Mouse (Mus musculus) kidney, adult 8-10 months (tissue): ENCODE measurements at regions not wholly inside any gene's neighbourhood (a gene's known extent, or its start where the extent isn't known, plus 50 kb on each side); places are given as distances from the start of the nearest gene placed in this dataset.

Source experiments
- DNase-seq, 2 experiments: peaks; one replicate each; pipeline ENCODE4 v3.0.0; 2022

DNA sequence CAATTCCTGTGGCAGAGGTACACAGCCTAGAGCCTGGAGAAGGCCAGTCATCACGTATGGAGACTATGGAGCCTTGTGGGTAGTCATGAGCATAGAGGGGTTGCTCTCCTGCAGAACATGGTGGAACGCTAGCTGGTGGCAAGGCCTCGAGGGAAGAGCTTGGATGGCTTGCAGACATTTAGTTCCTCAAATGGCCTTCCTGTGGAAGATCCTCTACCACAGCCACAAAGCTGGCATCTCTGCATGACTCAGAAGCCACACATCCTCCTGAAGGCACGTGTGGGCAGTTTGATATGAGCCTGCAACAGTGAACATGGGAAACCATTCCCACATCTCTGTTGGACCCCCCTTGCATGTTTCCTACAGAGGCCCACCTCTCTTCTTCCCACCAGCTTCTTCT lies 547.9 kb upstream of the Lrrc6 start:
- no peak for DNase-seq

GRCm38 (mm10) chr15:67048148-67048547 lies 547.4 kb upstream of the Lrrc6 start:
- no peak for DNase-seq

GRCm38 (mm10) chr15:67045920-67046804 lies 545.5 kb upstream of the Lrrc6 start:
- DNase-seq = peak; percentile 64 to 67

DNA sequence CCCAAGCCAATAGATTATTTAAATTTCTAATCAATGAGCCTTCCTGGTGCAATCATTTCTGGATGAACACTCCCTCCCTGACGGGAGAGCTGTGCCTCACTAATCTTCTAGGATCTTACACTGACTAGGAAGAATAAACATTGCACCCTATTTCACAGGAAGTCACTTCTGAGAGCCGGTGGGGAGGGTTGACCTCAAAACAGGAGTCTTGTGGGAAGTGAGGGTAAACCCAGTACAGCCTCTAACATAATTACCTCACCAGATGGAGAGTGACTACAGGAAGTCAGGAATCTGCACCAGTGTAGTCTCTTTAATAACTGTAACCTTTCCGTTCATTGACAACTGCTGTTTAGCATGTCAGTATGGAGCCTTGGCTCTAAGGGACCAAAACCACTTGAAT lies 544.6 kb upstream of the Lrrc6 start:
- DNase-seq = no peak

- DNase-seq = no peak
Observed at GRCm38 (mm10) chr15:67044806-67045205, 544.1 kb upstream of the Lrrc6 start.

GRCm38 (mm10) chr15:67042131-67042530 lies 541.4 kb upstream of the Lrrc6 start:
- DNase-seq = peak in 1 of 2 experiments; percentile 54

GRCm38 (mm10) chr15:67040229-67040628 lies 539.5 kb upstream of the Lrrc6 start:
- DNase-seq = no peak

GRCm38 (mm10) chr15:67039421-67039907 lies 538.8 kb upstream of the Lrrc6 start:
- DNase-seq = peak; percentile 80 to 85

GRCm38 (mm10) chr15:67037647-67038046 lies 536.9 kb upstream of the Lrrc6 start:
- DNase-seq = no peak

- DNase-seq = no peak
Observed at GRCm38 (mm10) chr15:67036341-67036740, 535.6 kb upstream of the Lrrc6 start.

DNA sequence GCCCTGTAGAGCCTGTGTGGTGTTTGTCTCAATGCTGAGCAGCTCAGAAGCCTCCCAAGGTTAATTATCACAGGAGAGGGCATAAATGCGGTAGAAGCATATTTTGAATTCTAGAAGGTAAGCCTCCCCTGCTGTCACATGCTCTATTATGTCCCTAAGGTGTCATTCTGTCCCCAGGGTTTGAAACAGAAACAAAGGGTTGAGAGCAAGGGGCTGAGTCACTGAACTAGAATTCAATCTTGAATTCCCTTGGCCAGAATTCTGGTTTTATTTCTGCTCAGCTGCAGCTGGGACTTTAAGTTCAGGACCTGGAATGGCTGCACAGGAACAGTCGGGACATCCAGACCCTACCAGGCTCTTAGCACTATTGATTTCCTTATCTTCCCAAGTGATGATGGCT lies 533.2 kb upstream of the Lrrc6 start:
- no peak for DNase-seq

DNA sequence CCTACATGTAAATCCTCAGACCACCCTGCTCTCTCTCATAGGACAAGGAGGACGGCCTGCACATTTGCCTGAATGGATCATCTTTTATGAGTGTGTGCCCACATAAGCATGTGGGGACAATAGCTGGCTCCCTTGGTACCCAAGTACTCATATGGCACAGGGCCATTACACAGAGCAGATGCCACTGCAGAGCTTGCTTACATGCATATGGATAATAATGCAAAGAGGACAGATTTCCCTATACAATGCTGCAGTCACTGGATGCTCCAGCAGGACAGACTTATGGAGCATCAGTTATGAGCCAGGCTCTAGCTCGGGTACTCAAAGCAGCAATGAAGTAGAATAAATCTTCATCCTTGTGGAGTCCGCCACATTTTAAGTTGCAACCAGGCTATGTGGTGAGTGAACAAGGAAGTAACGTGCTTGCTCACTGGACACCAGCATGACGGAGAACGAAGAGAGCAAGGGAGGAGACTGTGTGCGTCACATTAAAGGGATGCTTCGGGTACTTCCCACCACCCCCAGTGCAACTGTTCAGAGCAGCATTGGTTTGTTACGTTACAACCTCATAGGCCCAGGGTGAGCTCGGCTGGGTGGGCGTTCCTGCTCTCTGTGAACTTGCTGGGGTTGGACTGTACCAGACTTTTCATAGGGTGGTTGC lies 531.3 kb upstream of the Lrrc6 start:
- DNase-seq = no peak

DNA sequence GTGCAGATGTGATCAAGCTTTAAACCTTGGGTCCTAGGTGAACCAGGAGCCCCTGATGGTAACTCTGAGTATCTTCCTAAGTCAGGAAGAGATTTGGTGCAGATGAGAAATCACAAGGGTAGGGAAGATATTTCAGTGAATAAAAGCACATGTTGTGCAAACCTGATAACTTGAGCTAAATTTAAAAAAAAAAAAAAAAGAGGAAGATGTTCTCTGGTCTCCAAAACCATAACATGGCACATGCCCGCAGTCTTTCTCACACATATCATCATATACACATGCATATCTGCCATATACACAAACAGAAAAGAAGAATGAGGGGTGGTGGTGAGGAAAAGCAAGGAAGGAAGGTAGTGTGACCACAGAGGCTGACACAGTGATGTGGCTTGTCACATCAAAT lies 530.3 kb upstream of the Lrrc6 start:
- no peak for DNase-seq

DNA sequence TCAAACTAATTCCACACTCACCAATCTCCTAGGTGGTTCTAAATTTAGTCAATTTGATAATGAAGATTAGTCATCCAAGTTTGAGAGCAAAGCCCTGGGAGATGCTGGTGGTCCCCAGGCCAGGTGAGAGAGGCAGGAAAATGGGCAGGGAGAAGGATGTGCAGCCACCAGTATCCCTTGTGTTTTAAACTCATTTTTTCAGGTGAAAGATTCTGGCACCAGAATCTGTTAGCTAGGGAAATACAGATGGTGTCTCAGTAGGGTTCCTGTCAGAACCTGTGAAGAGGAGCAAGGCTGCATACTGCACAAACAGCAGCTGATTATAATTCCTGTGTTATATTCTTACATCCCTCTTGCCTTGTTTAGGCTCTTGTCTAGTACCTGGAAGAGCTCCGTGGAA lies 527.5 kb upstream of the Lrrc6 start:
- no peak for DNase-seq

DNA sequence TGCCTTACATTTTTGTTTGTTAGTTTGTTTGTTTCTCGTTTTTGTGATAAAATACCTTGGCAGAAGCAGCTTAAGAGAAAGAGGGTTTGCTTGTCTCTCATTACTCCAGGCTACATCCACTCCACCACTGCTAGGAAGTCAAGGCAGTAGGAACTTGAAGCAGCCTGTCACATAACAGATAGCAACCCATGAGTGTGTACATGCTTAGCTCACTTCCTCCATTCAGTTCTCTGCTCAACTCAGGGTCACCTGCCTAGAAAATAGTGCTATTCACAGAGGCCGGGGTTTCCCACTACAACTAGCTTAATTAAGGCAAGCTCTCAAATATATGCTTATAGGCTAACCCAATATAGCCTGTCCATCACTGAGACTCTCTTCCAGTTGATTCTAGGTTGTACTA lies 527.0 kb upstream of the Lrrc6 start:
- DNase-seq = no peak

- DNase-seq = no peak
Observed at GRCm38 (mm10) chr15:67025746-67026145, 525.0 kb upstream of the Lrrc6 start.

DNA sequence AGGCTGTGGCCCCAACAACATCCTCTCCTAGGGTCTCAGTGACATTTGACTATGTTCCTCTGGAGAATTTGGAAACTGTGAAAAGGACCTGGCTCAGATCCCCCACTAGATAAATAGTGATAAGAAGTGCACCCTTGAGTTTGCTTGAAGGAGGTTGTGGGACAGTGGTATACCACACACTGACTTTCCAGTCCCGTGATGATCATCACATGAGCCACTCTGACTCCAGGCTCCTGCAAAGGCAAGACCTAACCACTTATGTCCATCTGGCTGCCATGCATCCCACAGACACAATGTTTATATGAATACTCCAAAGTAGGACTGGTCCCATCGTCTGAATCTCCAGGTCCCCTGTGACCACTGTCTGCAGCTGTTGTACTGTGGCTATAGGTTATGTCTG lies 523.7 kb upstream of the Lrrc6 start:
- no peak for DNase-seq

DNA sequence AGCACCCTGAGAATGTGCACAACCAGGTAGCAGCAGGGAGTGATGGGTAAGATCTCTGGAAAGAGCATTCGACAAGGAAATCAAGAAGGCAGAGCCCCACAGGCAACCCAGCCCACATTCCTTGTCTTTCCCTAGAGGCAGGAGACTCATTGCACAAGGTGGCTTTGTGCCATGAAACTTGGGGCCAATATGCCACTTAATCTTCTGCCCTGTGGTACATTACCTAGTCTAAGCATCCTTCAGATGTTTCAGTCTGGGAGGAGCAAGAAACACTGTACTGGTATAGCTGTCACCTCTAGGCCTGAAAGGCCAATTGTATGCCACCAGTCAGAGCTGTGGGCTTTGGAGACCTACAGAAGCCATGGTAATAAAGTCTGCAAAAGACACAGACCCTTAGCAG lies 522.4 kb upstream of the Lrrc6 start:
- DNase-seq = no peak

DNA sequence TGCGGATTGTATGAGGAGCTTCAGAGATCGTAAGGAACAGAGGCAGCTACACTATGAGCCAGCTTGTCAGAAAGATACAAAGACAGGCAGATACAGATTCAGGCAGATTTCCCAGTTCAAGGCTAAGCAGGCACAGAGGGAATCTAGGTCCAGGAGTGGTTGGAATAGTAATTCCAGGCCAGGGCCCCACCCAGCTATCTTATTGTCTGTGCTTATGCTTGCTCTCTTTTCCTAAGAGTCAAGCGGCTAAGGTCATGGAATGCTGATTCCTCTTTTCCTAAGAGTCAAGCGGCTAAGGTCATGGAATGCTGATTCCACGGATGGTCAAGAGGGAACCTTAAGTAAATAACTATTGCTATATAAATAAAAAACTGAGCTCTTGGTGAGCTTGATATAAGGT lies 520.7 kb upstream of the Lrrc6 start:
- DNase-seq = no peak

- DNase-seq = no peak
Observed at GRCm38 (mm10) chr15:67019891-67020290, 519.2 kb upstream of the Lrrc6 start.

GRCm38 (mm10) chr15:67019194-67019661 lies 518.5 kb upstream of the Lrrc6 start:
- DNase-seq = peak; percentile 85 to 94
